Mouse (Mus musculus): Measurements from ENCODE around the gene Prkg1.

The Prkg1 gene

GRCm38 (mm10) chr19:31040948-31041847, 723.6 kb downstream of the Prkg1 start:
- no peak for DNase-seq (ENCODE audit: low spot score)

- DNase-seq (ENCODE audit: low spot score) = no peak
These were observed 725.9 kb downstream of the Prkg1 start for GRCm38 (mm10) chr19:31038951-31039350.

GRCm38 (mm10) chr19:31031596-31031995, 733.2 kb downstream of the Prkg1 start:
- no peak for DNase-seq (ENCODE audit: low spot score)

- no peak for DNase-seq (ENCODE audit: low spot score)
These were observed 738.0 kb downstream of the Prkg1 start for GRCm38 (mm10) chr19:31026797-31027196.

DNA sequence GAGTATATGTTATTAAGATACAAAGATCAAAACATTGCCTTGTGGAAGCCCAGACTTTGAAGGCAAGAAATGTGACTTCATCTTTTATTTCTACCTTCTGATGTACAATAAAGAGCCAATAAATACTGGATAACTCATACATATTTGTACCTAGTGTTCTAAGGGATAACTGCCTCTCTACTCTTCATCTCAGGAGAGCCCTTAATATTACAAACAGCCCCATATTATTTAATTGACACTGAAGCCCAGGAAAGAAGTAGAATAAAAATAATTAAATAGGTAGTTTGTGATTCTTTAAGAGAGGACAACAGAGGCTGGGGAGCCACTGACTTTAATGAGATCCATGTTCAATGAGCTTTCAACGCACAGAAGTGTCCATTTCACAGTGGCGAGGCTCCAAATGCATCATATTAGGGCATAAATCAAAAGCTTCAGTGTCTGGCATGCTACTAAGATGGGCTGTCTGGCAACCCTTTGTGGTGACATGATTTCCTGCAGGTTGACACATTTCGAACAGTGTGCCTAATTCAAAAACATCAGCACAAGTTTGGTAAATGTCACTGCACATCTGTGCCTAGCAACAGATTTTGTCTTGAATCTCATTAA, 753.2 kb downstream of the Prkg1 start:
- DNase-seq (ENCODE audit: low spot score) = no peak

GRCm38 (mm10) chr19:30998572-30998971, 766.3 kb downstream of the Prkg1 start:
- DNase-seq (ENCODE audit: low spot score) = no peak

DNA sequence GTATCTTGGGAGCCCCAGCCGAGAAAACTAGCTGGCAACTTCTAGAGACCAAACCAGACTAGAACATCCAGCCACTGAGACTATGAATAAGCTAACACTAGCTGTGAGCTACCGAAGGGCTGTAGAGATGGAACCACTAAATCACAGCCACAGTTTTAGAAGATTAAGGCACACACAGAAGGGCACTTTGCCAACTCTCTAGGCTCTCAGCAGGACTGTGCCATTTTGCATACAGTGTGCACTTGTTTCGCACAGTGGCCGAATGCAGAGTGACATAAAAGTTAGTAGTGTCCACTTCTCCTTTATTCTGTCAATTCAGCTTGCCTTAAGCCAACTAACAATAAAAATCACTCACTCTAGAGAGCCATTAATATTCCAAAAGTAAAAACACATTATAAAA, 774.4 kb downstream of the Prkg1 start:
- no peak for DNase-seq (ENCODE audit: low spot score)

- no peak for DNase-seq (ENCODE audit: low spot score)
These were observed 782.4 kb downstream of the Prkg1 start for GRCm38 (mm10) chr19:30982436-30982835.

GRCm38 (mm10) chr19:30978096-30978495, 786.7 kb downstream of the Prkg1 start:
- no peak for DNase-seq (ENCODE audit: low spot score)

GRCm38 (mm10) chr19:30950610-30951009, 814.2 kb downstream of the Prkg1 start:
- no peak for DNase-seq (ENCODE audit: low spot score)

- DNase-seq (ENCODE audit: low spot score) = no peak
These were observed 816.6 kb downstream of the Prkg1 start for GRCm38 (mm10) chr19:30948202-30948601.

- no peak for DNase-seq (ENCODE audit: low spot score)
These were observed 822.4 kb downstream of the Prkg1 start for GRCm38 (mm10) chr19:30942369-30942992.

DNA sequence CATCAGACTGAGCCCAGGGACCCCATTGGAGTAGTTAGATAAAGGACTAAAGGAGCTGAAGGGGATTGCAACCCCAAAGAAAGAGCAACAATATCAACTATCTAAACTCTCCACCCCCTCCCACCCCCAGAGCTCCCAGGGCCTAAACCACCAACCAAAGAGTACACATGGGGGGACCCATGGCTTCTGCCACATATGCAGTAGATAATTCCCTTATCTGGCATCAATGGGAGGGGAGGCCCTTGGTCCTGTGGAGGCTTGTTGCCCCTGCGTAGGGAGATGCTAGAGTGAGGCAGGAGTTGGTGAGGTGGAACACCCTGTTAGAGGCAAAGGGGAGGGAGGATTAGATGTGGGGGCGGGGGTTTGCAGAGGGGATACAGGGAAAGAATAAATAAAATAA, 826.8 kb downstream of the Prkg1 start:
- no peak for DNase-seq (ENCODE audit: low spot score)

DNA sequence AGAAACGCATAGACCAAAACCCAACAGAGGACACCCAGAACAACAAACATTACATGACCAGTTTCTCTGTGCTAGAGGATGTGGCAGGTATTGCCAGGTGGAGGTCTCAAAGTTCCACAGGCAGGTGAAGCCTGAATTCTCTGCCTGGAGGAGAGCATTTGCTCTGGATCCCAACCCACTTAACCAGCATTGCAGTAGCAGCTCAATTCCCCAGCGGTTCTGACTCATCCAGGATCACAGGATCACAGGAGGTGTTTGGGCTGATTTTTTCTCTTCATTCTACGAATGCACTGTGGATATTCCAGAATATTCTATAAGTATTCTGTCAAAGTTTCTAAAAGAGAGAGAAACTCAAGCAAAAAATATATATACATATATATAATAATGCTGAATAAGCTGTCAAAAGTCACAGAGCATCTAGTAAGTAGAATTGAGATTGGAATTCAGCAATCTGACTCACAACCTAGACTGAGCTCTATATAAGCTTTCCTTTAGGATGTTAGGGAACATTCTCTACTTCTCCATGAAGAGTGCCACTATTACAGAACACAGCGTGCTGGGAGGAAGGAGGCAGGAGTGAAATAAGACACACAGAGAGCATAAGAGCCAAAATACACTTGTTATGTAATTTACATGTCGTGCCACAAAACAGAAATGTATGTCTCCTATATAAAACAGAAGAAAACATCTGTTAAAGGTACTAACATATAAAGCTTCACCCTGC, 833.2 kb downstream of the Prkg1 start:
- no peak for DNase-seq (ENCODE audit: low spot score)

GRCm38 (mm10) chr19:30924032-30924431, 840.8 kb downstream of the Prkg1 start:
- no peak for DNase-seq (ENCODE audit: low spot score)

DNA sequence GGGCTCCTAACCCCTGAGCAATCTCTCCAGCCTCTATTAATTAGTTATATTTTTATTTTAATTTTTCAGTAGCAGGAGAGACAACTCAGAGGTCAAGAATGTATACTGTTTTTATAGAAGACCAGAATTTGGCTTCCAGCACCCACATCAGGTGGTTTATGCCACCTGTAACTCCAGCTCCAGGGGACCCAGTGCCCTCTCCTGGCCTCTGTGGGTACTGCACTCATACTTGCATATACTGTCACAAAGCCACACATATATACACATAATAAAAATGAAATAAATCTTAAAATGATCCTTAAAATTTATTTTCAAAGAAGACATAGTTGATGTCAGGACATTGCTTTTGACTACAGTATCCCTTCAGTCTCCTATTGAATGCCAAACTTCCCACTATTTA, 862.5 kb downstream of the Prkg1 start:
- DNase-seq (ENCODE audit: low spot score) = no peak

DNA sequence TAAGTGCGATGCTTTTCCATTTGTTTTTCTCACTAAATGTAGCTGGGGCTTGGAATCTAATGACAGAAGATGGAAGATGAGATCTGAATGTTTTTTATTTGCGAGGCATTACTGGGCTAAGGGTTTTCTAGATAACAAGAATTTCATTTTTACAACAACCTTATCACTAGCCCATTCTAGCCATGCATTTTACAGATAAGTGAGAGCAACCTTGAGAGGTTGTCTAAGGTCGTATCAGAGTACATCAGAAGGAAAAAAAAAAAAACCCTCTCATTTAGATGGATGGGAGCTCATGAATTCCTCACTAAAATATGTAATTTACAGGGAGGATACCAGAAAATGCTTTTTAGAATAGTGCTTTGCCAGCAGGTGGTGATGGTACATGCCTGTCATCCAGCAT, 863.8 kb downstream of the Prkg1 start:
- DNase-seq (ENCODE audit: low spot score) = no peak

DNA sequence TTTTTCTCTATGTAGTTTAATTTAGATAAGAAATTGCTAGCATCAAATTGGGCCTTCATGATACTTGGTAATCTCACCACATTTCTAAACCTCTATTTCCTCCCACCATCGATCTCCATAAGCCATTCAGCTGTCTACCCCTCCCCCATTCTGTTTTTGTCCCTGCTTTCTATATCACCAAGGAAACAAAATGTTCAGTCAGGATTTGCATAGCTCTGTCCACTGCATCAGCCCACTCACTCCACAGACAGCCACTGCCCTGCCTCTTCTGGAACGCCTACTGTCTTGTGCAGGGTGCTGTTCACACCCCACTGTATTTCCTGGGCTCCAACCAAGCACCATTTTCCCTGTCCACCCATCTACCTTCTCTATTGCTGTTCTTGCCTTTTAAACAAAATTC, 874.5 kb downstream of the Prkg1 start:
- no peak for DNase-seq (ENCODE audit: low spot score)

DNA sequence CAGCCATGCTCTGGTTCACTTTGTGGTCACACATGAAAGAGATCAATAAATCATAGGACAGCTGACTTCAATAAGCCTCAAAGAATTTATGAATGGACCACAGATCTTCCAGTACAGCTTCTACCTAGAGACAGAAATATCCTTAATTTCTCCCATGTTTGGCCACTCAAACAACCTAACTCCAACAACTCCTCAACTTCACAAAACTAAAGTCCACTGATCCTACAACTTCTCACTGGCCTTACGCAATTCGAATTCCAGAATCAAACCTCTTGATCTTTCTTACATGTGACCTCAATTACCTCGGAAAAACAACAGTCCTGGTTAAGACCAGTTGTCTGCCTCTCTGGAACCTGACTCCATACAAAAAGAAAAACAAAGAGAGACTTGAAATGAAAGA, 875.0 kb downstream of the Prkg1 start:
- DNase-seq (ENCODE audit: low spot score) = no peak

DNA sequence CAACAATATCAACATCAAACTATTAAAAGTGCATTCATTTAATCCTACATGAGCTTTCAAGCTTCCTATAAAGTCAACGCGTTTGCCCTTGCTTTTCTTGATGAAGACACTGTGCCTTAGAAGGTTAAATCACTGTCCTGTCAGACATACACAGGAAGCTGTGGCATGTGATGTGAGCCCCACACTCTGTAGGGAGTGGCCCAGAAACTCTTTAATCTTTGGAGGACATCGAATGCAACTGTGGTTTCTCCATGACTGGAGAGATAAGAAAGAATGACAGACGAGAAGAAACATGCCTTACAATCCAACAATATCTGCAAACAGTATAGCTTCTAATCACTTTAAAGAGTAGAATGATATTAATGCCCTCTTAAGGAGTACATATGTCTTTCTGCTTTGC, 903.4 kb downstream of the Prkg1 start:
- no peak for DNase-seq (ENCODE audit: low spot score)

DNA sequence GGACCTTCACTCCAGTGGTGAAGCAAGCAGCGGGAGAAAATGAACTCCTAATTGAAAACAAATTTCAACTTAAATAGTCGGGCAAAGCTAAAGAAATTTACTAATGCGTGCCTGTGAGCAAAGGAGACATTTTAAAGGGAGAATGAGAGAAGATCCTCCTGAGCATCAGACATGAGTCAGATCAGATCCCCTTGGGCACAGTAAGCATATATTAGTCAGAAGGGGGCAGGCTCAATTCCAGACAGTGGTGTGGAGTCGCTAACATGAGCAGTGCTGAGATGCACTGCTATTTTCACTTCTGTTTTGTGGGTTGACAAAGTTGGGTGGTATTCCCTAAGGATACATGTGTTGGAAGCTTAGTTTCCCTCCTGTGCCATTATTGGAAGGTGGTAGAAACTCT, 913.8 kb downstream of the Prkg1 start:
- DNase-seq (ENCODE audit: low spot score) = no peak

- no peak for DNase-seq (ENCODE audit: low spot score)
These were observed 919.9 kb downstream of the Prkg1 start for GRCm38 (mm10) chr19:30844916-30845315.

- no peak for DNase-seq (ENCODE audit: low spot score)
These were observed 921.2 kb downstream of the Prkg1 start for GRCm38 (mm10) chr19:30843637-30844036.

Measured in testis, postnatal 10 days (tissue).